Mouse (Mus musculus) v-Abl transformed pro-B cells (cell line): ENCODE results near the gene Dtx2.
"Not testable (repeated sequence)": the region's sequence is repeated elsewhere in the genome, so short reads cannot be mapped to it uniquely, and the experiment has no call there.

Experiments
- in situ Hi-C, 2 experiments: fragments of 400-800 bp; cut with MboI; formaldehyde crosslinking; loops; one replicate each; pipeline ENCODE4 v1.15.1; 2025; ENCODE audit not compliant: unreplicated experiment in 2 of 2

The Dtx2 gene

GRCm38 (mm10) chr5:136052861-136053655, 58.5 kb downstream of the Dtx2 start:
- in situ Hi-C loops = no loop called here

DNA sequence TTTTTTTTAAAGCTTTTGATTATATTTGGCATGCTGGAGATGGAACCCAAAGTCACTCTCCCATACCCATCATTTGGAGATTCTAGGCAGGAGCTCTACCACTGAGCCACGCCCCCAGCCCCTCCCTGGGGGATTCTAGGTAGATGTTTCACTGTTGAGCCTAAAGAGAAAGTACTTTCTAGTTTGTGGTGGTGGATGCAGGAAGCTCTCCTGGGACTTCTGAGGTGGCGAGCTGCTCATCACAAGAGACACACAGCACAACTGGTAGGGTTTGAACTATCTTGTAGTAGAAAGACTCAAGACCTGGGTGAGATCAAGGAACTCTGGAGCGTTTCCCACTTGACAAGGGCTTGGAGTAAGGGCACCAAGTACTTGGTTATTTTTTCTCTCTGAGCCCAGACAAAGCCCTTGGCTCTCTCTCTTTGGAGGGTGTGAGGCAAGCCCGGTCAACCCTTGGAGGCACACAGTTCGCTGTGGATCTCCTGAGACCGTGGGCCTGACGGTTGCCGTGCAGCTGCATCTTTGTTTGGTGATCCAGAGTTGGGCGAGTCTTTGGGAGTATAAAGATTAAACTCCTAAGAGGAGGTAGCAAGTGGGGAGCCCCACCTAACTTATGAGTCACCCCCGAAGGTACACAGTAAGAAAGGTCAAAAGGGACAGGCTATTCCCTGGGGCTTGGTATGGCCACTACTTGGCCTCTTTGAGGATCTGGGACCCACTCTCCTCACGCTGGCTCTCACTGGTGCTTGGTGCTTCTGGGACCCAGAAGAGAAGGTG, 59.9 kb downstream of the Dtx2 start, which contains the start of gene Upk3bl:
Gene Upk3bl (plus strand): TSS at position 192 of the 777 bp plus-strand sequence.
- in situ Hi-C loops = loop anchor here in 1 of 2 experiments (5.0 kb wide), 2 partner anchors 72 to 152 kb away; partner anchors contain the start of gene Zp3

DNA sequence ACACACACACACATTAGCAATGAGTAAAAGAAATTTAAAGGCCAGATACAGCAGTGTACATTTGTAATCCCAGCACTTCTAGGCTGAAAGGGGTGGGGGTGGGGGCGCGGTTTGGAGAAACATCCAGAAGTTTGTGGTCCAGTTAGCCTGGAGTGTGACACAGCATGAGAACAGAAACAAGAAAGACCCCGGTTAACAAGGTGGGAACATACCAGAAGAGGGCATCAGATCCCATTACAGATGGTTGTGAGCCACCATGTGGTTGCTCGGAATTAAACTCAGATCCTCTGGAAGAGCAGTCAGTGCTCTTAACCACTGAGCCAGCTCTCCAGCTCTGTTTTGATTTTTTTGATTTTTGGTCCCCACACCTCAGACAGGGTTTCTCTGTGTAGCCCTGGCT, 61.5 kb downstream of the Dtx2 start:
- in situ Hi-C loops = loop anchor here in 1 of 2 experiments (5.0 kb wide), 2 partner anchors 74 to 154 kb away; partner anchors contain the start of gene Zp3

DNA sequence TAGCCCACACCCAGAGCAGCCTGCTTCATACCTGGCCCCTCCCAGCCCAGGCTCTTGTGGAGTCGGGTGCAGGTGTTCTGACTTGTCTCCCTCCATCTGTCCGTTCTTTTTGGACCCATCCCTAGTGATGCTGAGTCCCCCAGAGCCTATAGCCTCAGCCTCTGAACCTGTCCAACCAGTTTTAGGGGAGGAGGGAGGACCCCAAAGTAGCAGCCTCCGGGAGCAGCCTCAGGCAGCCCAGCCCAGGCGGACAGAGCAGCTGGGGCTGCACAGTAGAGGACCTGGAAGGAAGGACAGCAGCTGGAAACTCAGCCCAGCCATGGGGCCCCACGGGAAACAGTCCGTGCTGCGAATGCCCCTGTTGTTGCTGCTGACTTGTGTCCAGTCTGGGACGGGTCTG, 62.5 kb downstream of the Dtx2 start:
- in situ Hi-C loops = loop anchor here in 1 of 2 experiments (5.0 kb wide), 2 partner anchors 75 to 155 kb away; partner anchors contain the start of gene Zp3

DNA sequence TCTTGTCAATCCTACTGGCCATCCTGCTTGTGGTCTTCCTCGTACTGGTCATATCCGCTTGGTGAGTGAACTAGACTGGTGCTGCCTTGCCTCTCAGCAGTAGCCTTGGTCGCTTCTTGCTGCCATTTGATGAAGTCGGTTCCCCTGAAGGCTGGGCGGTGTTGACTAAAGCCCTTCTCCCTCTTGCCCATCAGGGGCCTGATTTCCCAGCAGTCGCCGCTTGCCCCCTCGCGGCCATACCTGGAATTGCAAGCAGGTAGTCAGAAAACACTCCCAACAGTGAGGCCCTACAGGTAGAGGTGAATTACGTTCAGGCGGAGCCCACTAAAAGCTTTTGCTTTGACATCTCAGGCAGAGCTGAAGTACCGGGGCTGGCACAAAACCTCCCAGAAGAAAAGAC, 67.0 kb downstream of the Dtx2 start:
- in situ Hi-C loops = loop anchor here in 1 of 2 experiments (5.0 kb wide), 1 partner anchor 159 kb away; no protein-coding TSS in a partner anchor

DNA sequence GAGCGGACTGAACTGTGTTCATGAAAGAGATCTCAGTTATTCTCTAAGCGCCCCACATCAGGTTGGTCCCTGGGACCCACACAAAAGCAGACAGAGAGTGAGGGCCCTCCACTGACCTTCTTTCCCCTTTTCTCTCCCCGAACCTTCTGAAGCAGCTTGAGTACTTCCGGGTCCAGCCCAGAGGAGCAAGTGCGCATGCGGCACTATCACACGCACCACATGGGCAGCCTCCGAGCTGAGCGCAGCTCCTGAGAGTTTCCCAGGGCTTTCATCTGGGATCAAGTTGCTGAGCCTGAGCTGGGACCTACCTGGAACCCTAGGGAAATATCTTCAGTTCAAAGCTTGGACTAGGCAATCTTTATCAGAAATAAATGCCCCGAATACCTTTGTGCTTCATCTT, 69.3 kb downstream of the Dtx2 start:
- in situ Hi-C loops = loop anchor here in 1 of 2 experiments (5.0 kb wide), 1 partner anchor 162 kb away; no protein-coding TSS in a partner anchor

- in situ Hi-C loops = not testable (repeated sequence)
Measured at GRCm38 (mm10) chr5:136066404-136067148, 72.0 kb downstream of the Dtx2 start.

DNA sequence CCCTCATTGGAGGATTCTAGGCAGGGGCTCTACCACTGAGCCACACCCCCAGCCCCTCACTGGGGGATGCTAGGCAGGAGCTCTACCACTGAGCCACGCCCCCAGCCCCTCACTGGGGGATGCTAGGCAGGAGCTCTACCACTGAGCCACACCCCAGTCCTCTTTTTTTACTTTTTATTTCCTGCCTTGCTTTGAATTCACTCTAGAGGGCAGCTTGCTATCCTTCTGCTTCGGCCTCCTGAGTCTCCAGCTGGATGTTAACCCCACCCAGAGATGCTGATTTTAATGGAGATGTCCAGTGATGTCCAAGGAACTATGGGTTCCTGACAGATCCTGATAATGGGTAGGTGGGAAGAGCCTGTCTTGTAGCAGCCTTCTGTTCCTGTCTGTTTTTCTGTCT, 74.8 kb downstream of the Dtx2 start:
- in situ Hi-C loops = no loop called here

DNA sequence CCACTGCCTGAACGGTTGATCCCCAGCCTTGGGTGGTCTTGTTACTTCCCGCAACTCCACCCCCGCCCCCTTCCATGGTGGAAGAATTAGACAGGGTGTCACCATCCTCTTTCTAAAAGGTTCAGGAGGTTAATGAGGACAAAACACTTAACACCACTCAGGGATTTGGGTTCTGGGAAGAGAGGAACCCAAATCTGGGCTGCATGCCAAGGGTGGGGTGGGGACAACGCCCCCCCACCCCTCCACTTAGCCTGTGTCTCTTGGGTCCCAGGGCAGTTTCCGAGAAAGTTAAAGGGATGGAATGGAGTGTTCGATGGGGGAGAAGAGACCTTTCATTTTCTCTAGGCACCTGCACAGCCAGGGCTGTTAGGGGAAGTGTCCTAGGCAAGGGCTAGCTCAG, 78.5 kb downstream of the Dtx2 start:
- in situ Hi-C loops = no loop called here

GRCm38 (mm10) chr5:136073526-136073925, 78.9 kb downstream of the Dtx2 start:
- in situ Hi-C loops = no loop called here

DNA sequence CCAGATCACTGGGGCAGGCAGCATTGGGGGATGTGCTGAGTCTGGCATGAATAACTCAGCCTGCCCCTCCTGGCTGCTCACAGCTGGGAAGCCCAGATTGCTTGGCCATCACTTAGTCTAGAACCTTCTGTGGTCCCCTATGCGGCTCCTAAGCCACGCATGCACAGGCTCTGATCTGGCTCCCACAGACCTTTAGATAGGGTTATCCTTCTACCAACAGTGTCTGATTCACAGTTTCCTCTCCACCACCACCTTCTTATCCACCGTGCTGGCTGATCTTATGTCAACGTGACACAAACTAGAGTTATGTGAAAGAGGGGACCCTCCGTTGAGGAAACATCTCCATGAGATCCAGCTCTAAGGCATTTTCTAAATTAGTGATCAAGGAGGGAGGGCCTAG, 80.5 kb downstream of the Dtx2 start:
- in situ Hi-C loops = loop anchor here in 1 of 2 experiments (25.0 kb wide), 2 partner anchors 112 to 687 kb away; partner anchors contain the start of gene Prkrip1

DNA sequence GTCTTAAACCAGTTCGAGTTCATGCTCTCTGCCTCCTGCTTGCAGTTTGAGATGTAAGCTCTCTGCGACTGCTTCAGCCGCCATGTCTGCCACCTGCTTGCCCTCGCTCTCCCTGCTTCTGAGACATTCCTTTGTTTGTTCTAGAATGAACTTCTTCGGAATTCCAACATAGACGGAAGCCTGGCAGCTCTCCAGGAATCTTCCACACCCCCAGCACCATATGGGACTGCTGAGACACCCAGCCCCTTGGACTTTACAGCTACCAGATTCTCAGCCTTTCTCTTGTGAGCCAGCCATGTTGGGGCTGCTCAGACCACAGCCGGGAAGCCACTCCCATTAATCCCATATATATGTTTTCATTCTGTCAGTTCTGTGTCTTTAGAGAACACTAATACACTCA, 81.7 kb downstream of the Dtx2 start:
- in situ Hi-C loops = loop anchor here in 1 of 2 experiments (25.0 kb wide), 2 partner anchors 111 to 686 kb away; partner anchors contain the start of gene Prkrip1

GRCm38 (mm10) chr5:136077001-136077550, 82.5 kb downstream of the Dtx2 start:
- in situ Hi-C loops = loop anchor here in 1 of 2 experiments (25.0 kb wide), 2 partner anchors 110 to 685 kb away; partner anchors contain the start of gene Prkrip1

DNA sequence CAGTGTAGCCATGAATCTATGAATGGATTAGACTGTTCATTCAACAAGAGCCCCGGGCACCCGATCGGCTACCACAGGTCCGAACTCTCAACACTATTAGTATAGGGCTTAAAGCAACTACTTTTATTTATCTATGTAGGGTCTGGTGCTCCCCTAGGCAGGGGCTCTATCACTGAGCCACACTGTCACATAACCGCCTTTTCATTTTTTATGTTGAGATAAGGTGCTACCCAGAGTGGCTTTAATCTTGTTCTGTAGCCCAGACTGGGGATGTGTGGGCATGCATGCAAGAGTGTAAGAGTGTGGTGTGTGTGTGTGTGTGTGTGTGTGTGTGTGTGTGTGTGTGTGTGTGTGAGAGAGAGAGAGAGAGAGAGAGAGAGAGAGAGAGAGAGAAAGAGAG, 83.5 kb downstream of the Dtx2 start:
- in situ Hi-C loops = loop anchor here in 1 of 2 experiments (25.0 kb wide), 2 partner anchors 109 to 684 kb away; partner anchors contain the start of gene Prkrip1

GRCm38 (mm10) chr5:136082345-136082744, 87.7 kb downstream of the Dtx2 start:
- in situ Hi-C loops = loop anchor here in 1 of 2 experiments (25.0 kb wide), 2 partner anchors 105 to 680 kb away; partner anchors contain the start of gene Prkrip1
